Mouse (Mus musculus) heart, embryonic 14.5 days (tissue): ENCODE measurements around the gene Zdhhc8. TPM values are rescaled to one million over a fixed set of nuclear protein-coding genes. Genes with fewer than 3 reads are reported as not detected.

Experiments
- ATAC-seq: fragments of 200-750 bp; cut with Nextera tagmentation; 2 replicates; pipeline ENCODE4 v1.8.0; 2017; ENCODE audit warnings: low read depth, moderate TSS enrichment; ENCODE audit not compliant: insufficient number of reproducible peaks, insufficient read depth, low FRiP score
- H3K27ac ChIP-seq, 2 experiments: fragments of 200-500 bp in 1 of 2; fragments of 300-500 bp in 1 of 2; sonication (generic) in 1 of 2; replicated peaks in 1 of 2; 2 replicates each; pipeline ENCODE4 v1.5.1; 2012 to 2014; ENCODE audit warnings: low read depth in 2 of 2, low read length in 2 of 2, control low read depth in 1 of 2, mild to moderate bottlenecking in 1 of 2, mixed read lengths in 1 of 2; ENCODE audit not compliant: control insufficient read depth in 1 of 2, insufficient read depth in 1 of 2
- H3K27me3 ChIP-seq: fragments of 300-500 bp; sonication (generic); 2 replicates; pipeline ENCODE4 v1.6.1; 2014; ENCODE audit warnings: mild to moderate bottlenecking, low read length, control low read depth; ENCODE audit not compliant: control insufficient read depth, insufficient read depth
- H3K36me3 ChIP-seq: fragments of 300-500 bp; sonication (generic); 2 replicates; pipeline ENCODE4 v1.6.1; 2014; ENCODE audit warnings: mild to moderate bottlenecking, control low read depth, low read length, mixed read lengths; ENCODE audit not compliant: control insufficient read depth, insufficient read depth
- H3K4me1 ChIP-seq, 2 experiments: fragments of 200-500 bp in 1 of 2; fragments of 300-500 bp in 1 of 2; sonication (generic) in 1 of 2; 2 replicates each; pipeline ENCODE4 v1.6.1; 2012 to 2014; ENCODE audit warnings: low read length in 2 of 2, control low read depth in 1 of 2, mixed read lengths in 1 of 2; ENCODE audit not compliant: control insufficient read depth in 2 of 2, insufficient read depth in 2 of 2
- H3K4me2 ChIP-seq: fragments of 300-500 bp; sonication (generic); 2 replicates; pipeline ENCODE4 v1.6.1; 2014; ENCODE audit warnings: mild to moderate bottlenecking, low read length
- H3K4me3 ChIP-seq, 2 experiments: fragments of 200-500 bp in 1 of 2; fragments of 300-500 bp in 1 of 2; sonication (generic) in 1 of 2; 2 replicates each; pipeline ENCODE4 v1.5.1; 2012 to 2014; ENCODE audit warnings: low read length in 2 of 2, mild to moderate bottlenecking in 2 of 2, control low read depth in 1 of 2, low read depth in 1 of 2, moderate library complexity in 1 of 2; ENCODE audit not compliant: control insufficient read depth in 1 of 2, insufficient read depth in 1 of 2
- H3K9ac ChIP-seq: fragments of 300-500 bp; sonication (generic); 2 replicates; pipeline ENCODE4 v1.6.1; 2014; ENCODE audit warnings: mild to moderate bottlenecking, low read length
- H3K9me3 ChIP-seq: fragments of 300-500 bp; sonication (generic); 2 replicates; pipeline ENCODE4 v1.6.1; 2016; ENCODE audit warnings: low read length, control low read depth; ENCODE audit not compliant: control insufficient read depth
- WGBS: fragments of 180-500 bp; shearing (Covaris S2); extraction: QIAGEN DNeasy Blood & Tissue Kit; methylation state at CpG from one replicate; pipeline ENCODE4 v1.1.7; 2014; 5-methylcytosine and 5-hydroxymethylcytosine counted together
- polyA plus RNA-seq: library from polyadenylated mRNA; unstranded; fragments of >200 nt; fragmentation: Nextera tagmentation; extraction: Ambion mirVana; gene quantifications from 2 replicates; pipeline ENCODE4 v1.2.1, GENCODE M21; 2014

Zdhhc8 gene
- polyA plus RNA-seq, 1 experiment from 2014 or later, result 22.5 TPM

DNA sequence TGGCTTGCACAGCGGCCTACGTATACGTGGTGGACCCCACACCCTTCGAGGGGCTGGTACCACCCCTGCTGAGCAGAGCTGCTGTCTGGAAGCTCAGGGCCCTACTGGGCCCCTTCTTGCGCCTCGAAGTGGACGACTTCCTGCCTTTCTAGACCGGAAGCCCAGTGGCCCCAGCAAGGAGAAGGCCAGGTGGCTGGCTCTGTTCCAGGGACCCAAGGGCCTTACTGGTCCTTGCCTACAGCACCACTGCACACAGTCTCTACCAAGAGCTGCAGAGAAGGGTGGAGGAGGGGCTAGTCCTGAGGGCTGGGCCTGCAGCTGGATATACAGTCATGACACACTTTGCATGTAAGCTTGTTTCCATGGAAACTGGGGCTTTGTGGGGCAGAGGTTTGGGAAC lies 14.9 kb downstream of the Zdhhc8 start:
- H3K27ac ChIP-seq, result no peak overlapping the region; a peak in 1 of 4 replicates
- ATAC-seq, result no peak; the same call in 1 of the 2 replicates
- 61% methylated on average over 8 of the region's 8 CpGs for WGBS
- H3K4me3 ChIP-seq, result no peak overlapping the region
- H3K9ac ChIP-seq, result no peak overlapping the region
- no peak overlapping the region for H3K4me2 ChIP-seq
- H3K9me3 ChIP-seq, result no peaks in the 10 kb centered on the region
- peaks cover 9 to 18% of the 10 kb centered on the region in 2 experiments for H3K4me1 ChIP-seq
- no peaks in the 10 kb centered on the region for H3K27me3 ChIP-seq
- H3K36me3 ChIP-seq, result peaks cover 41% of the 10 kb centered on the region

DNA sequence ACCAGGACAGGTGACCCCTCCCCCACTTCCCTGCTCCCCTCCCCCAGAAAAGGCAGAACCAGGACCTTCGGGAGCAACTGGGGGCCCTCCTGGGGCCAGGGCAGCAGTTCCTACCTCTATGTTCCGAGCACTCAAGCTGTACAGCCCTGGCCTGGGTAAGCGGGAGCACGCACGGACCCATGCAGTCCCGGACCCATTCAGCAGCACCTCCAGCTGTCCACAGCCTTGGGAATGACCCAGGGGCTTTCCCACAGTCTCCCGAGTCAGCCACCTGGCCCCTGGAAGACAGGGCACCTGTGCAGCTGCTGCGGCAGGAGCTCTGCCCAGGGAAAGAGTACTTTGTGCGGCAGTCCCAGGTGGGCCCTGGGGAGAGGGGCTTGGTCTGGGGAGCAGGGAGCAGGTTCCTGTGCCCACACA lies 16.3 kb downstream of the Zdhhc8 start:
- peaks cover 27% of the 10 kb centered on the region for H3K36me3 ChIP-seq
- H3K4me2 ChIP-seq, result no peak overlapping the region
- ATAC-seq, result no peak
- no peak overlapping the region for H3K27ac ChIP-seq
- peak overlapping the region; percentile 16; the same call in 1 of the 2 replicates for H3K9ac ChIP-seq
- no peaks in the 10 kb centered on the region for H3K27me3 ChIP-seq
- WGBS, result 62% methylated on average over 9 of the region's 9 CpGs
- H3K9me3 ChIP-seq, result no peaks in the 10 kb centered on the region
- H3K4me3 ChIP-seq, result no peak overlapping the region
- H3K4me1 ChIP-seq, result peaks cover 14 to 26% of the 10 kb centered on the region in 2 experiments

DNA sequence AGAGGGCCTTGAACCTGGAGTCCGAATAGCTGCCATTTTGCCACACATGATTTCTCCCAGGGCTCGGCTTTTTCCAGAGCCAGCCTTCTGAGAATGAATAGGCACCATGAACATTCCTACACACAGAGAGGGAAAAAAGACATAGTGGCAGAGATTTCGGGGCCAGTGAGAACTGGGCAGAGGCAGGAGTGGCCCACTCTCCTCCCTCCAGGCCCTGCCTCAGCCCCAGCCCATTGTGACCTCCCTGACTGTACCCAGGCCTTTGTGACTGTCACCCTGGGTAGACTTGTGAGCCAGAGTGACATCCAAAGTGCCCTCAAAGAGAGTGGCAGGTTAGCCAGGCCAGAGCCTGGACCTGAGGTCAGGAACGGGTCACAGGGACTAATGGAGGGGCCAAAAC lies 17.4 kb downstream of the Zdhhc8 start, which contains the start of gene Ccdc188:
Ccdc188 (plus strand) TSS at position 301 of the 400 bp plus-strand sequence.
- H3K27me3 ChIP-seq, result no peaks in the 10 kb centered on the region
- no peak within 1 kb of the TSS for H3K27ac ChIP-seq
- H3K4me1 ChIP-seq, result peaks cover 14 to 26% of the 10 kb centered on the region in 2 experiments
- H3K9ac ChIP-seq, result peak within 1 kb of the TSS; percentile 16; the same call in 1 of the 2 replicates
- H3K4me2 ChIP-seq, result no peak within 1 kb of the TSS
- 81% methylated on average over 4 of the region's 4 CpGs for WGBS
- ATAC-seq, result no peak
- no peaks in the 10 kb centered on the region for H3K9me3 ChIP-seq
- no peak within 1 kb of the TSS for H3K4me3 ChIP-seq
- H3K36me3 ChIP-seq, result peaks cover 17% of the 10 kb centered on the region

DNA sequence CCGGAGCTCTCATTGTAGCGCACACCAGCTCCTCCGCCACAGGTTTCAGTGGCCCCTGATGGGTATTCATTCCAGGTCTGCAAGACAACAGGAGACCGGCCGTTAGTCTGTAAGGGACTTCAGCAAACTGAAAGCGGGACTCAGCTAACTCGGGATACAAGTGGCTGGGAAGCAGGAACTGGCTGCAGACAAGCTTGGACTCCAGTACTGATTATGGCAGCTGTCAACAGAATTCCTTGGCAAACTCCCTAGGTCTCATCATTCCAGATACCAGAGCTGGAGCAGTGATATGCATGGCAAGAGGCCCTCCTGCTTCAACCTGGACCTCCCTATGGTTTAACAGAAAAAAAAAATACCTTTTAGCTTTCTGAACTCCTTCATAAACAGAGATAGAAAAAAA lies 20.1 kb downstream of the Zdhhc8 start:
- Histone ChIP-seq H3K9me3 (no peaks in the 10 kb centered on the region), H3K4me1 (peaks cover 9 to 26% of the 10 kb centered on the region in 2 experiments), H3K27ac (peak overlapping the region; percentile 35 to 41; a peak in 1 of 4 replicates), H3K9ac (peak overlapping the region; percentile 38; the same call in 1 of the 2 replicates), H3K4me2 (peak overlapping the region; percentile 46), H3K27me3 (no peaks in the 10 kb centered on the region), H3K4me3 (no peak overlapping the region), H3K36me3 (no peaks in the 10 kb centered on the region)
- ATAC-seq, result no peak
- WGBS, result 36% methylated on average over 7 of the region's 7 CpGs

DNA sequence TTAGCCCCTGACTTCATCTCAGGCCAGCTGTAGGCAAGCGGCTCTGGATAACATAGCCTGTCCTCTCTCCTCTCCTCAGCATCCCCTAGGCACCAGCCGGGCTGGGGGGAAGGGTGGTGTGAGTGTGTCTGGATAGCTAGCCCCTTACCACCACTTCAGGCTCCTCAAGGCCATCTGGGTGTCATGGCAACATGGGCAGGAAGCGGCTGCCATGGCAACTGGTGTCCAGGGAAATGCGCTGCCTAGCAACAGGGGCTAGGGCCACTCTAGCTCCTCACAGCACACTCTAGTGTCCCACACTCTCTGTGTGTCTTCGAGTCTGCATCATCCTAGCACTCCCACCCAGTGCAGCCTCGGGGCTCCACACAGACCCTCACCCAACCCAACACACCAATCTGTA lies 21.2 kb downstream of the Zdhhc8 start:
- no peak overlapping the region for H3K4me2 ChIP-seq
- H3K9ac ChIP-seq, result no peak overlapping the region
- no peaks in the 10 kb centered on the region for H3K27me3 ChIP-seq
- no peak for ATAC-seq
- H3K27ac ChIP-seq, result no peak overlapping the region
- peaks cover 7 to 24% of the 10 kb centered on the region in 2 experiments for H3K4me1 ChIP-seq
- H3K9me3 ChIP-seq, result no peaks in the 10 kb centered on the region
- H3K36me3 ChIP-seq, result no peaks in the 10 kb centered on the region
- 58% methylated on average over 6 of the region's 6 CpGs for WGBS
- H3K4me3 ChIP-seq, result no peak overlapping the region

DNA sequence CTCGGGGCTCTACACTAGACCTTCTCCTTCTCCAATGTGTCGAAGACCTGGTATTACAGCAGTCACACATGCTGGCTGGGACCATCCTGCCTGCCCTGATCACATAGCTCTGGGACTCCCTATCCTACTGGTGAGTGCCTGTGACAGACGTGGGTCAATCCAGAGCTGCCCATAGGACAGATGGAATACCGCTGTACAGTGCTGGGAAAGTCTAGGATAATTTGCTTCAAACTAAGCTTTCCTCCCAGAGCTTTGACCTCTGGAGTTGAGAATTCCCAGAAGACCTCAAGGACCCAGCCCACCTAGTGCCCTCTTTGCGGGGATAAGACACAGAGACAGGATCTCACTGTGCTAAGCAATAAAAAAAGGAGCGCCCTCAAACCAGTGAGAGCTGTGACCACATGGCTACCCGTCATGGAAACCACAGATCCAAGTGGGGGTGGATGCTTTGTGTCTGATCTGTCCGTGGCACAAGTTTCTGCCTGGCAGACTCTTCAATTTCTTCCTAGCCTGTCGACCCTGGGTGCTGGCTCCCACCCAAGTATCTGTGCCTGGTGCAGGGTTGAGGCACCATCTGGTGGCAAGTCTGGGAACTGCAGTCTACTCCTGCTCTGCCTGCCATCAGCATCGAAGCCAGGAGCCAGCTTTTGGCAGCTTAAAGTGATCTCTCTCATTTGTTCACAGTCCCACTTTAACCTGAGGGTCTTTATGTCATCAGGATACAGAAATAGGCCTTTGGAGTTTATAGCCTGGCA lies 23.3 kb downstream of the Zdhhc8 start:
- Histone ChIP-seq H3K9ac (no peak overlapping the region), H3K36me3 (no peaks in the 10 kb centered on the region), H3K4me3 (no peak overlapping the region), H3K4me1 (peaks cover 7 to 19% of the 10 kb centered on the region in 2 experiments), H3K27me3 (no peaks in the 10 kb centered on the region), H3K9me3 (no peaks in the 10 kb centered on the region), H3K27ac (no peak overlapping the region), H3K4me2 (no peak overlapping the region)
- no peak for ATAC-seq
- 43% methylated on average over 10 of the region's 10 CpGs for WGBS

DNA sequence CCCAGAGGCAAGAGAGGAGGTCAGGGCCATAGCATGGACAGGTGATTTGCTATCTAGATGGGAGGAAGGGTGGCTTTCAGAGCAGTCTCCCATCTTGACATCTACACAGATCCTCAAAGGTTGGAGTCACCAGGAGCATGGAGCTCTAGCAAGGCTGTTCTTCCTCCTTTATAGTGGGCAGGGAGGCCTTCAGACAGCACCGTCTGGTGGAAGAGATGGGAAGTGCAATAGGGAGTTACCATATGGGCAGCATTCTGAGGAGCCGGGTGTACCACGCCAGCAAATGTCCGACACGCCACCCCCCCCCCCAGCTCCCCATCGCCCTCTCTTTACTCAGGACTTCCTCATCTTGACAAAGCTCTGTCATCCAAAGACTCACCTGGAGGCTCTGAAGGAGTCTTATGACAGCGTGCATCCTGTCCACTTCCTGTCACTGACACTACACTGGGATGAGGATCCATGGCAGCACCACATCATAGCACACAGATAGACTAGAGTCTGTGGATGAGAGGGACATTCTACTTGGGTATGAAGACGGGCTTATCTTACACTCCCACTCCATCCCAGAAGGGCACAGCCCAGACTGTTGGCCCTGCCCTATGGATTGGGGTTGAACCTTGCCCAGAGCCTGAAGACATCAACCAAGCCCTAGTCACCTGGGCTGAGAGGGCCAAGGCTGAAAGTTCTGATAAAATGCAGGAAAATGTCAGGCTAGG lies 24.1 kb downstream of the Zdhhc8 start:
- 13% methylated on average over 8 of the region's 8 CpGs for WGBS
- no peaks in the 10 kb centered on the region for H3K27me3 ChIP-seq
- no peak overlapping the region for H3K9ac ChIP-seq
- H3K4me3 ChIP-seq, result no peak overlapping the region
- no peak overlapping the region for H3K4me2 ChIP-seq
- no peak overlapping the region for H3K27ac ChIP-seq
- 0 out of 2 replicates have a peak, but pooled peaks have one; percentile 3 for ATAC-seq
- no peaks in the 10 kb centered on the region for H3K9me3 ChIP-seq
- H3K36me3 ChIP-seq, result no peaks in the 10 kb centered on the region
- peaks cover 7 to 19% of the 10 kb centered on the region in 2 experiments for H3K4me1 ChIP-seq
